Mouse (Mus musculus) bone marrow macrophage, adult 2 months (primary cell): ENCODE results near the gene Itga8.

Experiments
- CTCF ChIP-seq: IDR thresholded peaks from 2 replicates; pipeline ENCODE4 v1.5.1; 2012; ENCODE audit warnings: low read depth, mild to moderate bottlenecking, low read length, moderate library complexity
- POLR2A ChIP-seq: IDR thresholded peaks from 2 replicates; pipeline ENCODE4 v1.6.1; 2012; ENCODE audit warnings: mild to moderate bottlenecking, low read depth, low read length, borderline replicate concordance

DNA sequence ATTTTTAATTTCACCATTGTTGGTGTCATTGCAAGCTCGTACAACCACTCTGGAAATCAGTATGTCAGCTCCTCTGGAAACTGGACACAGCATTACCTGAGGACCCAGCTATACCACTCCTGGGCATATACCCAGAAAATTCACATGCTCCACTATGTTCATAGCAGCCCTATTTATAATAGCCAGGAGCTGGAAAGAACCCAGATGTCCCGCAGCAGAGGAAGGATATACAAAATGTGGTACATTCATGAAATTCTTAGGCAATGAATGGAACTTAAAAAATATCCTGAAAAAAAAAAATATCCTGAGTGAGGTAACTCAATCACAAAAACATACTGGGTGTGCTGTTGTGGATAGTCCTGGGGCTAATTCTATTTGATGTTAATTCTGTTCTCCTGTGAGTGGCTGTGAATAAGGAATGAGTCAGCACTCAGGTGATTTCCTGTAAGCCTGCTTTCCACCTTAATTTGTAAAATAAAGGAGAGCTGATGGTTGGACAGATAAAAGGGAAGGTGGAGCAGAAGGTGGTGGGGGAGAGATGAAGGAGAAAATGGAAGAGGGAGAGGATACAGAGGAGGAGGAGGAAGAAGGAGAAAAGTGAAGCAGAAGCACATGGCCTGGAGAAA lies 224.3 kb downstream of the Itga8 start:
- TF ChIP-seq CTCF, result no peak
- TF ChIP-seq POLR2A, result no peak
